Mouse (Mus musculus): Measurements from ENCODE around the gene Dupd1. TPM values are rescaled to one million over a fixed set of nuclear protein-coding genes. Genes with fewer than 3 reads are reported as not detected.

The Dupd1 gene
- polyA plus RNA-seq, 1 experiment from 2014 or later = not detected

DNA sequence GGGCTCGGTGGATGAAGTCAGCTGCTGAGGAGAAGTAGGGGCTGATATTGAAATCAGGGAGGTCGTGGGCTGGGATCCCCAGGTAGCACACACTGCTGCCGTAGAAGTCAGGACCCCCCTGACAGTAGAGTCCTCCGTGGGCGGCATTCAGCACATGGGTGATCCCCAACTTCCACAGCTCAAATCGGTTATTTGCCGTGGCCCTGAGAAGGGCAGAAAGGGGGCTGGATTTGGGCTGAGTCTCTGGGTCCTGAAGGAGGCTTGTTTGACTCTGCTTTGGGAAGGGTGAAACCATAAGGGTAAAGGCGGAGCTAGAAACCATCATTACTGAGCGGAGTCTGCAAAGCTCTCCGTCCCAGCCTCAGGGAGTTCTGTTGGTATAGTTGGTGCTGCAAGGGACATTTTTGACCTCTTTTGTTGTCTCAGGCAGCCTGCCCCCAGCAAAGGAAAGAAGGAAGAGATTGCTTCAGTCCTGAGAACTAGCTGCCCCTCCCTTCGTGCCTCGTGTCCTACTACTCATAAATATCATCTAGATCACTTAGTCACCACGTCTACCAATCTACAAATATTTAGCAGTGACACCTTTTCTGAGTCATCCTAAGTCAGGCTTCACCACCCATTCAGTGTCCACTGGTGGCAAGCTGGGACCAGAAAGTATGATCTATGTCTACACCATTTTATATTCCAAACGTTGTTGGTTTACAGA is 33.2 kb upstream of the Dupd1 start:
- H3K27ac ChIP-seq (ENCODE audit: low read length) = no peak overlapping the region
- H3K4me2 ChIP-seq (ENCODE audit: low read depth, low read length) = no peak overlapping the region
- peaks cover 8% of the 10 kb centered on the region for H3K4me1 ChIP-seq (replicated peaks; ENCODE audit: control insufficient read depth, insufficient read depth, low read length)
- no peaks in the 10 kb centered on the region for H3K27me3 ChIP-seq (ENCODE audit: control insufficient read depth, insufficient read depth, low read depth, low read length)
- H3K36me3 ChIP-seq (ENCODE audit: control insufficient read depth, insufficient read depth, low read length) = no peaks in the 10 kb centered on the region
- H3K9ac ChIP-seq (ENCODE audit: low read length) = no peak overlapping the region
- no peaks in the 10 kb centered on the region for H3K9me3 ChIP-seq (ENCODE audit: control insufficient read depth, low read length)
- 65% methylated on average over 14 of the region's 14 CpGs for WGBS
- no peak for ATAC-seq (ENCODE audit: low read depth)
- H3K4me3 ChIP-seq (ENCODE audit: low read length) = no peak overlapping the region

GRCm38 (mm10) chr14:21746846-21747245 is 32.5 kb upstream of the Dupd1 start:
- no peaks in the 10 kb centered on the region for H3K9me3 ChIP-seq (ENCODE audit: control insufficient read depth, low read length)
- no peaks in the 10 kb centered on the region for H3K36me3 ChIP-seq (ENCODE audit: control insufficient read depth, insufficient read depth, low read length)
- no peak overlapping the region for H3K4me3 ChIP-seq (ENCODE audit: low read length)
- peaks cover 7% of the 10 kb centered on the region for H3K4me1 ChIP-seq (replicated peaks; ENCODE audit: control insufficient read depth, insufficient read depth, low read length)
- WGBS = 38% methylated on average over 2 of the region's 2 CpGs
- no peaks in the 10 kb centered on the region for H3K27me3 ChIP-seq (ENCODE audit: control insufficient read depth, insufficient read depth, low read depth, low read length)
- no peak overlapping the region for H3K27ac ChIP-seq (ENCODE audit: low read length)
- ATAC-seq (ENCODE audit: low read depth) = no peak
- no peak overlapping the region for H3K4me2 ChIP-seq (ENCODE audit: low read depth, low read length)
- no peak overlapping the region for H3K9ac ChIP-seq (ENCODE audit: low read length)

- H3K9me3 ChIP-seq (ENCODE audit: control insufficient read depth, low read length) = no peaks in the 10 kb centered on the region
- WGBS = 94% methylated on average over 8 of the region's 8 CpGs
- H3K36me3 ChIP-seq (ENCODE audit: control insufficient read depth, insufficient read depth, low read length) = no peaks in the 10 kb centered on the region
- no peak overlapping the region for H3K4me3 ChIP-seq (ENCODE audit: low read length)
- no peak overlapping the region for H3K27ac ChIP-seq (ENCODE audit: low read length)
- ATAC-seq (ENCODE audit: low read depth) = no peak
- no peak overlapping the region for H3K9ac ChIP-seq (ENCODE audit: low read length)
- H3K4me1 ChIP-seq (replicated peaks; ENCODE audit: control insufficient read depth, insufficient read depth, low read length) = peaks cover 3% of the 10 kb centered on the region; the same call in 1 of the 2 replicates
- H3K4me2 ChIP-seq (ENCODE audit: low read depth, low read length) = no peak overlapping the region
- no peaks in the 10 kb centered on the region for H3K27me3 ChIP-seq (ENCODE audit: control insufficient read depth, insufficient read depth, low read depth, low read length)
Measured at GRCm38 (mm10) chr14:21746251-21746650, 31.9 kb upstream of the Dupd1 start.

DNA sequence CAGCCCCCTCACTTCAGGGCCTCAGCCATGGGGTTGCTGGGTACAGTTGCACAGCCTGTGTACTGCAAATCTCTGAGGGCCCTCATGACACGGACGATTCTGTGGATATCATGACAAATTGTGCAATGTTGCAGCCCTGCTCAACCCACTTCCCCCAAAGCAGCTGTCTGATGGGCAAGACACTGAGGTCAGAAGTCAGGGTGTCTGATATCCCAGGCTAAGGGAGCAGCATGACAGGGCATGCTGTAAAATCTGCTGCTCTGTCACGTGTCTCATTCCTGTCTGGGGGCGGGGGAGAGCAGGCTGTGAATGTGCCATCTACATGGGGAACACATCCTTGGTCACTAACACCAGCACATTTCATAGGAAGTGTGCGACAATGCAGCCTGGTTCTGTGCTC is 30.8 kb upstream of the Dupd1 start:
- no peak overlapping the region for H3K27ac ChIP-seq (ENCODE audit: low read length)
- 70% methylated on average over 5 of the region's 5 CpGs for WGBS

GRCm38 (mm10) chr14:21744169-21744568 is 29.8 kb upstream of the Dupd1 start:
- no peaks in the 10 kb centered on the region for H3K36me3 ChIP-seq (ENCODE audit: control insufficient read depth, insufficient read depth, low read length)
- no peaks in the 10 kb centered on the region for H3K4me1 ChIP-seq (replicated peaks; ENCODE audit: control insufficient read depth, insufficient read depth, low read length)
- no peak overlapping the region for H3K4me3 ChIP-seq (ENCODE audit: low read length)
- no peaks in the 10 kb centered on the region for H3K9me3 ChIP-seq (ENCODE audit: control insufficient read depth, low read length)
- H3K9ac ChIP-seq (ENCODE audit: low read length) = no peak overlapping the region
- ATAC-seq (ENCODE audit: low read depth) = no peak
- H3K4me2 ChIP-seq (ENCODE audit: low read depth, low read length) = no peak overlapping the region
- WGBS = 78% methylated on average over 1 of the region's 1 CpGs
- H3K27ac ChIP-seq (ENCODE audit: low read length) = no peak overlapping the region
- no peaks in the 10 kb centered on the region for H3K27me3 ChIP-seq (ENCODE audit: control insufficient read depth, insufficient read depth, low read depth, low read length)

More for the DNA sequence above, 30.8 kb upstream of the Dupd1 start:
- H3K9me3 ChIP-seq (ENCODE audit: control insufficient read depth, low read length) = no peaks in the 10 kb centered on the region
- no peak overlapping the region for H3K4me2 ChIP-seq (ENCODE audit: low read depth, low read length)
- H3K4me3 ChIP-seq (ENCODE audit: low read length) = no peak overlapping the region
- no peaks in the 10 kb centered on the region for H3K27me3 ChIP-seq (ENCODE audit: control insufficient read depth, insufficient read depth, low read depth, low read length)
- 0 out of 2 replicates have a peak, but pooled peaks cover 3% of the 10 kb centered on the region for H3K4me1 ChIP-seq (replicated peaks; ENCODE audit: control insufficient read depth, insufficient read depth, low read length)
- no peaks in the 10 kb centered on the region for H3K36me3 ChIP-seq (ENCODE audit: control insufficient read depth, insufficient read depth, low read length)
- no peak for ATAC-seq (ENCODE audit: low read depth)
- H3K9ac ChIP-seq (ENCODE audit: low read length) = no peak overlapping the region

DNA sequence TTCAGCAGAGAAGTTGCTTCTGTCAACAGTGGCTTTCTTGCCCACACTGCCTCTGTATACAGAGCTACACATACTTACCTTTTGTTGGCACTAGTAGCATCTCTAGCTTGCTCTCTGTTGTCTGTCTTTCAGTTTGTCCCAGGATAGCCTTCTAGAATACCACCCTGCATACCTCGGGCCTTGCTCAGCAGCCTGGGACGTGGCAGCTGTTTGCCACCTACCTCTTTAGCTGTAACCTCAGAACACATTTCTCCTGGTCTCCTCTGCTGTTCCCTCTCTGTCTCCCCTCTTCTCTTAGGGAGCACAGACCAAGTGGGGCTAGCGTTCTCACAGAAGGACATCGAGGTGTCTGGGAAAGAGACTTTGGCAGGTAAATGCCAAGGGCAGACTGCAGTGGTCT is 28.1 kb upstream of the Dupd1 start:
- 86% methylated on average over 4 of the region's 4 CpGs for WGBS
- Histone ChIP-seq H3K27ac (ENCODE audit: low read length) (no peak overlapping the region), H3K4me3 (ENCODE audit: low read length) (no peak overlapping the region)

GRCm38 (mm10) chr14:21741786-21742185 is 27.4 kb upstream of the Dupd1 start:
- no peaks in the 10 kb centered on the region for H3K4me1 ChIP-seq (replicated peaks; ENCODE audit: control insufficient read depth, insufficient read depth, low read length)
- H3K9me3 ChIP-seq (ENCODE audit: control insufficient read depth, low read length) = no peaks in the 10 kb centered on the region
- peak overlapping the region; percentile 31; the same call in 1 of the 2 replicates for H3K9ac ChIP-seq (ENCODE audit: low read length)
- no peaks in the 10 kb centered on the region for H3K27me3 ChIP-seq (ENCODE audit: control insufficient read depth, insufficient read depth, low read depth, low read length)
- WGBS = 15% methylated on average over 4 of the region's 4 CpGs
- no peaks in the 10 kb centered on the region for H3K36me3 ChIP-seq (ENCODE audit: control insufficient read depth, insufficient read depth, low read length)
- peak; percentile 78 for ATAC-seq (ENCODE audit: low read depth)
- H3K4me2 ChIP-seq (ENCODE audit: low read depth, low read length) = no peak overlapping the region
- H3K27ac ChIP-seq (ENCODE audit: low read length) = no peak overlapping the region
- no peak overlapping the region for H3K4me3 ChIP-seq (ENCODE audit: low read length)

More for the DNA sequence above, 28.1 kb upstream of the Dupd1 start:
- H3K4me1 ChIP-seq (replicated peaks; ENCODE audit: control insufficient read depth, insufficient read depth, low read length) = no peaks in the 10 kb centered on the region
- no peaks in the 10 kb centered on the region for H3K9me3 ChIP-seq (ENCODE audit: control insufficient read depth, low read length)
- no peaks in the 10 kb centered on the region for H3K36me3 ChIP-seq (ENCODE audit: control insufficient read depth, insufficient read depth, low read length)
- ATAC-seq (ENCODE audit: low read depth) = no peak
- H3K9ac ChIP-seq (ENCODE audit: low read length) = no peak overlapping the region
- no peaks in the 10 kb centered on the region for H3K27me3 ChIP-seq (ENCODE audit: control insufficient read depth, insufficient read depth, low read depth, low read length)
- H3K4me2 ChIP-seq (ENCODE audit: low read depth, low read length) = no peak overlapping the region

DNA sequence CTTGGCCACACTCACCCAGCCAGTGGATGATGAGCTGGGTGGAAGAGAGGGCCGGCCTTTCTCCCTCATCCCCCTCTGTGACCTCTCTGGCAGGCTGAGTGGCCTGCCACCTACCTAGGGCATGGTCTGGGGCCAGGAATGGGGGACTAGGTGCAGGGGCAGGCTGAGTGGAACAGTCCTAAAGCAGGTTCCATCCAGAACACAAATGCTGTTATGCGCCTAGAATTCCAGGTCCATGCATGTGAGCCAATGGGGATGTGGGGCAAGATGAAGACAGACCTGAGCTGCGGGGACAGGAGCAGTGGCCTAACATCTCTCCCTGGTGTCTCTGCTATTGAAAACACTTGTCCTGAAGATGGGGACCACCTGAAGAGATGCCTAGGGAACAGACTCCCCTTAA is 26.9 kb upstream of the Dupd1 start:
- ATAC-seq (ENCODE audit: low read depth) = peak; percentile 17; the same call in 1 of the 2 replicates
- whole genome bisulfite sequencing = 92% methylated on average over 3 of the region's 3 CpGs

DNA sequence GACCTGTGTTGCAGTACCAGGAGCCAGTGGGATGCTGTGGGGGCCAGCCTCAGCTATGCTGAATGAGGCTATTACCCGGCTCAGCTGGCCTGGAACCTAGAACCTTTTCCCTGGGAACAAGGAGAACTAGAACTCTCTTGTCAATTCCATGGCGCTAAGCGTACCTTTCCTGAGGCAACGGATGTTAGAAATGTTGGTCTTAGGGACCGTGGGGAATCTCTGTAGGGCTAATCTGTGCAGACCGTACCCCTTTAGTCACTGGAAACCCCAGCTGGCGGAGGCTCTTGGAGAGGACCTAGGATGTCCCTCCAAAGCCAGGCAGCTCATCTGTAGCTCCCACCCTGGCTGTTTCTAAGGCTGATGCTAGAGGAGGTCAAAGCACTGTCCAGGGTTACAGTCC is 26.0 kb upstream of the Dupd1 start:
- no peaks in the 10 kb centered on the region for H3K36me3 ChIP-seq (ENCODE audit: control insufficient read depth, insufficient read depth, low read length)
- 94% methylated on average over 7 of the region's 7 CpGs for WGBS
- no peak for ATAC-seq (ENCODE audit: low read depth)

More for the DNA sequence above, 26.9 kb upstream of the Dupd1 start:
- no peak overlapping the region for H3K27ac ChIP-seq (ENCODE audit: low read length)
- no peaks in the 10 kb centered on the region for H3K36me3 ChIP-seq (ENCODE audit: control insufficient read depth, insufficient read depth, low read length)
- no peaks in the 10 kb centered on the region for H3K4me1 ChIP-seq (replicated peaks; ENCODE audit: control insufficient read depth, insufficient read depth, low read length)
- H3K4me2 ChIP-seq (ENCODE audit: low read depth, low read length) = no peak overlapping the region
- H3K9me3 ChIP-seq (ENCODE audit: control insufficient read depth, low read length) = no peaks in the 10 kb centered on the region
- no peak overlapping the region for H3K9ac ChIP-seq (ENCODE audit: low read length)
- H3K4me3 ChIP-seq (ENCODE audit: low read length) = no peak overlapping the region
- H3K27me3 ChIP-seq (ENCODE audit: control insufficient read depth, insufficient read depth, low read depth, low read length) = no peaks in the 10 kb centered on the region

More for the DNA sequence above, 26.0 kb upstream of the Dupd1 start:
- Histone ChIP-seq H3K27me3 (ENCODE audit: control insufficient read depth, insufficient read depth, low read depth, low read length) (no peaks in the 10 kb centered on the region), H3K9ac (ENCODE audit: low read length) (no peak overlapping the region), H3K9me3 (ENCODE audit: control insufficient read depth, low read length) (no peaks in the 10 kb centered on the region), H3K4me2 (ENCODE audit: low read depth, low read length) (no peak overlapping the region), H3K27ac (ENCODE audit: low read length) (no peak overlapping the region), H3K4me1 (replicated peaks; ENCODE audit: control insufficient read depth, insufficient read depth, low read length) (no peaks in the 10 kb centered on the region), H3K4me3 (ENCODE audit: low read length) (no peak overlapping the region)
